Mouse (Mus musculus) cerebral cortex, adult 2 months (tissue): ENCODE results near the gene Cdip1.

Source experiments
- WGBS: fragments of 180-500 bp; shearing (Covaris S2); methylation state at CpG from one replicate; pipeline ENCODE4 v1.1.7; 2018; 5-methylcytosine and 5-hydroxymethylcytosine counted together

The Cdip1 gene

DNA sequence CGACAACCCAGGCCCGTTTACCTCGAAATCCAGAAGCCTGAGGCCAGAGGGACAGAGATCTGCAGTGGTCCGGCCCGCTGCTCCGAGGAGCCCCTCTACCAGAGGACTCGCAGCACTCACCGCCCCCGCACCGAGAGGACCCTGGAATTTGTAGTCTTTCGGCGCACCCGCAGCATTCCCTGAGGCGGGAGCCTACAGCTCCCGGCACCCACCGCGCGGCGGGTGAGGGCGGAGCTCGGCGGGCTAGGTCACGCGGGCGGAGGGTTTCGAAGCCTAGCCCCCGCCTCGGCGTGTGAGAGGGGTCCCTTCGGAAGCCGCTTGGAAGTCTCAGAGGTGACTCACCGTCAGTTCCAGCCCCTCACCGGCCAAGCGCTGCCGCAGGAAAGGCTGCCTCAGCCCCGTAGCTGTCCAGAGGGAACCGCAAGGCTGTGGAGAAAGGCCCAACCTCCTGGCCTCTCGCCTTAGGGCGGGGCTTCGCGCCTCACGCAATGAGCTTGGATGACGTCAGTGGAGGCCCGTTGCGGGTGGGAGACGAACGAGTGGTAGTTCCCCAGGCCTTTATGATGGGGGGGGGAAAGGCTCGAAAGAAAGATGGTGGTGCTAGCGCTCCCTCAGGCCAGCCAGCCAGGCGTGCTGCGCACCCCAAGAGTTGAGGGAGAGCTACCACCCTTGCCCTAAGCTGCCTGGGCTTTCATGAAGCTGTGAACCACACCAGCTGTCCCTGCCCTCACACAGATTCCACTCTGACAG, at the start of gene Cdip1:
Gene Cdip1, minus strand, starts transcription at position 483 of the 750 bp plus-strand sequence.
- WGBS: under 1% methylated on average over 51 of the region's 51 CpGs

- WGBS: 71% methylated on average over 3 of the region's 3 CpGs
Measured at GRCm38 (mm10) chr16:4839552-4839951, 49.5 kb upstream of the Cdip1 start.

DNA sequence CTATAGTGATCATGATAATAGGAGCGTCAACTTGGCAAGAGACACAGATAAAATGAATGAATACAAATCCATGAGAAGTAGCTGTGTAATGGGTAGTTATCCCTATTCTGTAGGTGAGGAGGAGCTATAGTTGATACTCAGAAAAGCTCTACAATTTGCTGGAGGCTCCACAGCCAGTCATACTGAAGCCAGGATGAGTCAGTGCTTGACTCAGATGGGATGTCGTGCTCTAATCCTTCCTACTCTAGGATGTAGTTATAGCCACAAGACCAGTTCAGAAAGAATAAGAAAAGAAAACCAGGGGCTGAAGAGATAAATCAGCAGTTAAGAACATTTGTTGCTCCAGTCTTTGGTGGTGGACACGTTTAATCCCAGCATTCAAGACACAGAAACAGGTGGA, 47.5 kb upstream of the Cdip1 start:
- 67% methylated on average over 3 of the region's 3 CpGs for WGBS

- WGBS: 91% methylated on average over 3 of the region's 3 CpGs
Measured at GRCm38 (mm10) chr16:4835191-4835590, 45.1 kb upstream of the Cdip1 start, which contains the start of gene 4930562C15Rik. TSS of gene 4930562C15Rik (plus strand) at chr16:4835416.

DNA sequence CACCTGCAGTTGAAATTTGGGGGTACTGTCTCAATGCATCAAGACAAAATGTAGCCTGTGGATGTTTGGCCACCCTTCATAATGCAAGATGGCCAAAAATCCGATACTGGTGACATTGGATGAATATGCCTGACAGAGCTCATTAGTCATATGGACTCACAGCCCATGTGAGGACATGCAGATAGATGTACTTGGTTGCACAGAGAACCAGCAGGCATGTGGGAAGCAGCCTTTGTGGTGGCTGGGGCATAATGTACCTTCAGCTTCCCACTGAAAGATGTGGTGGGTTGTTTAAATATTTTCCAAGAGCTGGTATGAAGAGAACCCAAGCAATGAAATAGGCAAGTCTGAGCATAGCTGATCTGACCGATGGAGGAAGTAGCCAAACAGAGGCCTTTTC, 43.8 kb upstream of the Cdip1 start:
- WGBS: 70% methylated on average over 2 of the region's 2 CpGs

DNA sequence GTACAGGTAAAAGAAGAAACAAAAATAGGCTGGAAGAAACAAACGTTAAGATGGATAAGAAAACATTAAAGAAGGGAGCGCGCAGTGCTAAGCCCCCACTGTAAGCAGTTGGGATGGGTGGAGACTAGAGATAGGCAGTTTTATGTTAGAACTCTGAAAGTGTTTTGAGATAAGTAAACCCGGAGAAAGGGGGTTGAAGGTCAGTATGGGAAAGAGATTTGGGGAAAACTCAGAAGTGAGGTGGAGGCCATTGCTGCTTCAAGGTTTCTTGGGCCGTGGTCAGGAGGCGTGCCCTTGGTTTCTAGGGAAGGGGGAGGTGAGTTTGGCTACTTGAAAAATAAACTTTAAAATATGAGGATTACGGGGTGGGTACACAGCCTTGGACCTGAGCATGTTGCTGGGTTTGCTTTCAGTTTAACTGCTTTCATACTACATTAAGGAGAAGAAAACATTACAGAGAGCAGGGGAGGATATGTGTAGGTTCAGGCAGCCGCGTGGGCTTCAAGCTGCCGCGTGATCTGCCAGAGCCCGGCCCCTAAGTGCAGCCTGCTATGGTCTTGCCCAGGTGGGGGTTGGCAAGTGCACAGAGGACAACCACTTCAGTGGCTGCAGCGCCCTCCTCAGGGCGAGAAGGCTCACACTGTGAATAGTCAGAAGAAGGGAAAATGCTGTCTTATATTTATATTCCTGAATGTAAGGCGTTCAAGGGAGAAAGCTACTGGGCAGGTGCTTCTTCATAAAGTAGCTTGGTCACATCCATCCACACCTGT, 41.7 kb upstream of the Cdip1 start:
- 66% methylated on average over 15 of the region's 15 CpGs for WGBS

DNA sequence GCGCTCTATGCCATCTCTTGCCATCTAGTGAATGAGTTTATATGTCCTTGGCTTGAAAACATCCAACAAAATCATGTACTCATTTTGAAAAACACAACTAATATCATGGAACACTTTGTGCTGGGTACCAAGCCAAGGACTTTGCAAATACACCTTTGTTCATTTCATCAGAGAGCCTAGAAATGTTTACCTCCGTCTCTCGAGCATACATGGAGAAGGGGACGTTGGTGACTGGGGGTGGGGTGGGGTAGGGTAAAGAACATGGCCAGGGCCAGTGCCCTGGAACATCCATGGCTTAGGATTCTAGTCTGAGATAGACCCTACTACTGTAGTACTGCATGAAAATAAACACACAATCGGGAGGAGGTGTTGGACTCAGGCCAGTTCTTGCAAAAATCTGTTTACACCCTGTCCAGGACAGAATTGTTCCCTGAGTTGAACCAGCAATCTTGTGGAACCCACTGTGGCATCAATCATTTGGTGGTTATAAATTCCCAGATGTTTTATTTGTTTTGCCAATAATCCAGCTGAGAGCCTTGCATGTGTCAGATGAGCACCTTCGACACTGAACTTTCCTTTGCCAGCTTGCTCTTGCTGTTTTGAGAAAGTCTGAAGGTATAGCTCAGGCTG, 39.3 kb upstream of the Cdip1 start:
- WGBS: 83% methylated on average over 6 of the region's 6 CpGs

GRCm38 (mm10) chr16:4827639-4828038, 37.5 kb upstream of the Cdip1 start:
- 95% methylated on average over 5 of the region's 5 CpGs for WGBS

DNA sequence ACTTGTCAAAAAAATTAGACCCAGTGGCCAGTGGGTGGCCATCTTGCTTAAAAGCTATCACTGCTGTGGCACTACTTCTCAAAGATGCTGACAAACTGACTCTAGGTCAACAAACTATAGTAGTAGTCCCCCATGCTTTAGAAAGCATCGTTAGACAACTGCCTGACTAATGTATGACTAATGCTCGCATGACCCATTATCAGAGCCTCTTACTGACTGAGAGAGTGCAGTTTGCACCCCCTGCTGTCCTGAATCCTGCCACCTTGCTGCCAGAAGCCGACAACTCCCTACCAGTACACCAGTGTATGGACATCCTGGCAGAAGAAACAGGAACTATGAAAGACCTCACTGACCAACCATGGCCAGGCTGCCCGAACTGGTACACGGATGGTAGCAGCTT, 34.4 kb upstream of the Cdip1 start:
- WGBS: 84% methylated on average over 5 of the region's 5 CpGs

DNA sequence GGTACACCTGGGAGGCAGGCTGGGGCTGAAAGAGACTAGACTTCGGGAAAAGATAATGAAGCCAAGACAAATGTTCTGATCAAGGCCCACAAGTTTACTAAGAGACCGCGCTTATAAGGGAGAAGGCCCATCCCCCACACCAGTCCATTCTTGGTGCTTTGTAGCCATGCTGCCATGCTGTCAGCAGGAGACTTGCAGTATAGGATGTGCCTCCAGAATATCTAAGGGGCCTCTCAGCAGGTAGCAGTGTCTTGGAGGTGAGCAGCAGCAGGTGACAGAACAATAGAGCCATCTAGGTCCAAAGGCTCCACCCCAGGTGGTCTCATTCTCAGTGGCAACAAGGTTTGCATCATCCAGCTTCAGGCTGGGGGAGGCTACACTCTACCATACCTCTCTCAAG, 28.3 kb upstream of the Cdip1 start:
- 84% methylated on average over 3 of the region's 3 CpGs for WGBS

DNA sequence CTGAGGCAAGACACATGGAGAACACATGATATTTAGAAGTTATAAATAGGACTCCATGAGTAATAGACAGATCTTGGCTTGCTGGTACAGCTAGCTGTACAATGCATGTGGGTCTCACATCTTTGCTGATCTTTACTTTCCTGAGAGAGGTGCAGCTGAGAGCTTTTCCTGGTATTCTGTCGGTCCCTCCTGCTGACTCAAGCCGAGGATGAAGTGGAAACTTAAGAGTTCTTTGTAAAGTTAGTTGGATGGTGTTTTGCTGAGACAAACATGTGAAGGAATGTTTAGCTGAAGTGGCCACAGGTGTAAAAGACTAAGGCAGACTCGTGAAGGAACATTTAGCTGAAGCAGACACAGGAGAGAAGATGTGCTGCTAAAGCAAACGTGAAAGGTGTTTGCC, 6.5 kb upstream of the Cdip1 start:
- WGBS: 75% methylated on average over 4 of the region's 4 CpGs

DNA sequence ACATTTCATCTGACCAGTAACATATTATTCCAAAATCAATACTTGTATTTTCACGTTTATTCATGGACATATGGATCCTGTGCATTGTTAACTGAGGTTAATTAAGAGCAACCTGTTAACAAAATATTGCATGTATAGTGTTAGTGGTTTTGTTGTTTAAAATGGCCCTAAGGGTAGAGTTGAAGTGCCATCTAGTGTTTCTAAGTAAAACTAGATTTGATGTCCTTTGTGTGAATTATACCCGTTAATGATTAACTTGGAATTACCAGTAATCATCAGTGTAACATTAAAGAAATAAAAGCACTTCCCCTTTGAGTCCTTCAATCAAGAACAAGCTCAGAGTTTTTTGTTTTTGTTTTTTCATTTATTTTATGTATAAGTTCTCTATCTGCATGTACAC, 1.2 kb upstream of the Cdip1 start:
- WGBS: 40% methylated on average over 2 of the region's 2 CpGs

- under 1% methylated on average over 29 of the region's 29 CpGs for WGBS
Measured at GRCm38 (mm10) chr16:4789311-4789768, 752 bp downstream of the Cdip1 start.

DNA sequence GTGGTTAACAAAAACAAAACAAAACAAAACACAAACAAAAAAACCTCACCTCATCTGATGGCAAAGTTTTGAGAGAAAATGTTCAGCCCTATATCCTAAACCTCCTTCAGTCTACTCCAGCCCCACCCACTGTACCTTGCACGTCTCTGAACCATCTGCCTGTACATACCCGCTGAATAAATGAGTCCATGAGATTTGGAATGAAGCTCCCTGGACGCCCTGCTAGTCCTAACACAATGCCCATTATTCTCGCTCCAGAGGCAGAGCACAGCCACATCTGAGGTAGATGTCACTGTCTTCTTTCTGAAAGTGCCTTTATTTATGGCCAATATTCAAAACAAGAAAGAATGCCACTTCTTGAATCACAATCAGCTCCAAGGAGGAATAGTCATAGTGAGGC, 4.4 kb downstream of the Cdip1 start:
- 12% methylated on average over 4 of the region's 4 CpGs for WGBS

DNA sequence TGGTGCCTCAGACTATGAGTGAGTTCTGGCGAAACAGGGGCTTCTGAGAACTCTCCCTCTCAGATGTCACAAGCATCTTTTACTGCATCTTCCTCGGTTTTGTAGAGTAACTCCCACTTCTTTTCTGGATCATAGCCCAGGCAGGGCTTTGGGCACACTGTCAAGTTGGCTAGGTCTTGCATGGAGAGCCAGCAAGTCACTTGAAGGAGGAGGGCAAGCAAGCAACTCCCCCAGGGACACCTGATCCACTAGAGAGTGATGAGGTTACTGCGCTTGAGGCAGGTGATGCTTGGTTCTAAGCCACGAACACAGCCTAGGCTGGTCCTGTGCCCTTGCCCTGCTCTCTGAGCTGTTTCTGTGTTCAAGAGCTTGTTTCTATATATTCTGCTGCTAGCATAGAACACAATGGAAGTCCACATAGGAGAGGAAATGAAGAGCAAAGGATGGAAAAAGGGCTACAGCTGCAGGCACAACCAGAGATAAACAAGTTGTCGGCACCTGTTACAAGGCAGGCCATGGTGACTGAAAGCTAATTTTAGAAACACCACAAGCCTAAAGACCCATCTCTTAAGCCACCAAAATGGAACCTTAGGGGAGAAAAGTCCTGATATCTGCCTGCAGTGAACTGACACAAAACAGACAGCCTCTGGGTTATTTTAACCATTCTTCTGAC, 8.4 kb downstream of the Cdip1 start:
- WGBS: 28% methylated on average over 5 of the region's 5 CpGs

GRCm38 (mm10) chr16:4778940-4779339, 11.2 kb downstream of the Cdip1 start:
- 67% methylated on average over 4 of the region's 4 CpGs for WGBS

- 95% methylated on average over 4 of the region's 4 CpGs for WGBS
Measured at GRCm38 (mm10) chr16:4777905-4778609, 12.0 kb downstream of the Cdip1 start.

- 85% methylated on average over 3 of the region's 3 CpGs for WGBS
Measured at GRCm38 (mm10) chr16:4777171-4777904, 12.8 kb downstream of the Cdip1 start.

DNA sequence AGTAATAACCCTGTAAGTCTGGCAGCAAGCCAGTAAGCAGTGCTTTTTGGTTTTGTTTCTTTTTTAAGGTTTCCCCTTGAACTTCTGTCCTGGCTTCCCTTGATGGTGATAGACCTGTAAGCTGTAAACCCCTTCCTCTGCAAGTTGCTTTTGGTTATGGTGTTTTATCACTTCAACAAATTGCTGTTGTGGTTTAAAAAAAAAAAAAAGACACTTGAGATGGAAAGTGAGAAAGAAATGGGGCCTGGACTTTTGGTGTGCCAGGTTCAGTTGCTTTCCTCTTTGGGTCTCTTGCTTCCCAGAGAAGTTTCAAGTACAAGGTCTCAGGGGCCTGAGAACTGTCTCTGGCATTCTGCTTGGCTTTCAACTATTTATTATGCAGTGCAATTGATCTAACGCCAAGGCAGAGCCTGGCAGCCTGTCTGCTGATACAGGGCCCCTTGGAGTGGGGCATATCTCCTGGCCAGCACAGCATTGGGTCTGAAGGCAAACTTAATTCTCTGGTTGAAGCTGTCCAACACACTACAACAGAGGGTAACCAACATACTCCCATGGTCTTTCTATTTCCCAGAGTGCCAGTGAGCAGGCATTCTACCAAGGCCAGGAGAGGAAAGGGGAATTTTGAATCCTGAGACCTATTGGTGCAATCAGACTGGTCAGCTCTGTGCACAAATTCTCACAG, 16.7 kb downstream of the Cdip1 start:
- 14% methylated on average over 1 of the region's 1 CpGs for WGBS

GRCm38 (mm10) chr16:4768719-4769118, 21.4 kb downstream of the Cdip1 start:
- WGBS: 88% methylated on average over 5 of the region's 5 CpGs
